Mouse (Mus musculus) cerebellum, postnatal 4 days (tissue): ENCODE measurements around the gene Prex1.

Experiments used
- DNase-seq, 2 experiments: peaks; one replicate each; pipeline ENCODE4 v3.0.0; 2022; ENCODE audit warnings: low spot score in 2 of 2, mixed read lengths in 1 of 2

Gene Prex1

DNA sequence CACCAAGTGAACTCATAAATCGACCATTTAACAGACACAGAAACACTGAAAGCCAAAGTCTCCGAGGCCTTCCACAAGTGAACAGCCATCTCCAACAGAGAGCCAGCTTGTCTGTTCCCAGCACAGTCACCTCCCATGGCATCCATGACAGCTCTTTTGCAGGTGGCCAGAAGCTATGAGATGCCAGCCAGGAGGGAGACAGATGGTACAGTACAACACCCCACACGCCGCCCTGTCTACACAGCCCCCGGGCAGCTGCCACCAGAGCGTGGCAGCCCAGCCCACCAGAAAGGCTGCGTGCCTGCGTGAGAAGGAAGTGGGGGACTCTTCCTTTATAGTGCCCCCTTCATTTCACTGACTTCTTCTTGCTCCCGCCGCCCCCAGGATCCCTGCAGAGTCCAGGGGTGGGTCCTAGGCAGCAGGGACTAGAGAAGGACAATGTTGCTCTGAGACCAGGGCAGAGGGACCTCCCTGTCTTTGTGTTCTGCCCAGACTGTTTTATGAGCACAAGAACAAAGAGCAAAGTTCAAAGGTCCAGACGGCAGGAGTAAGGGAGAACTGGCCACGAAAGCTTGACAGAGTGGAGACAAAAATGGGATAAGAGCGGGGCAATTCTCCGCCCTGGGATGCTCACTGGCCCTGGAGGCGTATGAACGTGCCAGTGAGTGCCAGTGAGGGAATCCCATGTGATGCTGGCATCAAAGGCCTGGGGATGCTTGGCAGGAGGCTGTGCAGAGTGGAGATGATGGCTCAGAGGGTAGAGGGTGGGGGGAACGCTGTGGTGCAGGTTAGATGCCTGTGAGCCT is 76.6 kb downstream of the Prex1 start:
- peak in 1 of 2 experiments; percentile 47 for DNase-seq

DNA sequence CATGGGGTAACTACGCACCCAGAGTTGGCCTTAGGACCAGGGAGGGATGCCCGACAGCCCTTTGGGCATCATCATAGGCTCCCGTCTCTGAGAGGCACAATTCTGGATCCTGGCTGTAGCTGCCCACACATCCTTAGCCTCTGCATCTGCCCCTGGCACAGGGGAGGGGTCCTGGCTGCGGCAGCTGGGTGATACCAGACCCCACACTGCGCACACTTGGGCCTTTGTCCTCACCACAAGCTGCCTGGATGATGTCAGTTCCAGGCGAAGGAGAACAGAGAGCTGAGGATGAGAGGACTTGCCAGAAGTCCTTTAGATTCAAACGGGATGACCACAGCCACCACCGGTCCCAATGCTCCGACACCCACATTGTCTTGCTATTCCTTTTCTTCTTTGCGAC is 78.1 kb downstream of the Prex1 start:
- DNase-seq: no peak

GRCm38 (mm10) chr2:166632571-166633361 is 80.9 kb downstream of the Prex1 start:
- DNase-seq: peak in 1 of 2 experiments; percentile 53

GRCm38 (mm10) chr2:166631621-166632171 is 81.9 kb downstream of the Prex1 start:
- no peak for DNase-seq

DNA sequence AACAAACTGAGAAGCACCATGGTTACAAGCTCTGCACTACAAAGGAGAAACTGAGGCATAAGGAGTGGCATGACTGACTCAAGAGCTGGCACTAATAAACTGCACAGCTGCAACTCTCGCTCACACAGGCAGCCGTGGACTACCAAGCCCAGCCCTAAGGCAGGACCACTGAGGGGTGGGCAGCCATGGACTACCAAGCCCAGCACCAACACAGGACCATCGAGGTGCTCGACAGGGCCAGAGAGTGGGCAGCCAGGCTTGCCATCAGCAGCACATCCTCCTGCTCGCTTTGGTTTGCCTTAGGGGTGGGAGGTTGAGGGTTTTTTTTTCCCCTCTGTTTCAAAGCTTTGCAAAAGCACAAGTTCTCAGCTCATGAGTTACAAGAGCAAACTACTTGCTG is 82.4 kb downstream of the Prex1 start:
- no peak for DNase-seq

GRCm38 (mm10) chr2:166629941-166630674 is 83.5 kb downstream of the Prex1 start:
- DNase-seq: no peak

GRCm38 (mm10) chr2:166627578-166627977 is 86.1 kb downstream of the Prex1 start:
- DNase-seq: no peak

GRCm38 (mm10) chr2:166625219-166625618 is 88.4 kb downstream of the Prex1 start:
- no peak for DNase-seq

DNA sequence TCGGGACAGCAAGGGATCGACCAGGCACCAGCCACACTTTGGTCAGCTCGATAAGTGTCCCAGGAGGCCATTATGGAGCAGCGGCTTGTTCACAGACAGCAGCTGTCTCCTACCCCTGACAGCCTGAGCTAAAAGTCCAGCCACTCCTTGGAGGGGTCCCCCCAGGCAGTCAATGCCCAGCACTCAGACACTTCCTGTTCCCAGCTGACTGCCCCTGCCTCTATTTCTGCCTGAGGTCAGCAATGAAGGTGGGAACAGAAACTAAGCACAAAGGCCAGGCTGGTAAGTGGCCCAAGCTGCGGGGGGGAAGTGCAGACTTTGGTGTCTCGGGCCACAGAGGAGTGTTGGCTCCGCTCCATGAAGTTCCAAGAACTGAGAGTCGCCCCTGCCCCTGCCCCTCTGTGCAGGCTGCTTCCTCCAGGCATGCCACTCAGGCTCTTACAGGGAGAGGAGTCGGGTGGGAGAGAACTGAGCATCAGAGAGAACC is 90.5 kb downstream of the Prex1 start:
- no peak for DNase-seq

GRCm38 (mm10) chr2:166622590-166622989 is 91.0 kb downstream of the Prex1 start:
- DNase-seq: no peak

DNA sequence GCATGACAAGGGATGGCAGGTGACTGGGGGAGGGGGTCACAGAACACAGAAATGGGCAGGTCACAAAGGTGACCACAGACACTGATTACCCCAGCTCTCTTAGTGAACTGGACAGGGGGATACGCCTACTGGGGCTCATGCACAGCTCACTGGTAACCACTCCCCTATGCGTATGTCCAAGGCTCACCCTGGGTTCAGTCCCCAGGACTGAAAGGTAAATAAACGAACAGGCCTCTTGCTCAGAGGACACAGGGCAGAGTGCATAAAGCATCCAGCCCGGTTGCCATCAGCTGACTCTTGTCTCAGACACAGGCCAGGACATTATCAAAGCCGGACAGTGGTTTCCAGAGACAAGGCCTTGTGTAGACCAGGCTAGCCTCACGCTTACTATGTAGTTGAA is 91.6 kb downstream of the Prex1 start:
- no peak for DNase-seq

- DNase-seq: no peak
Observed at GRCm38 (mm10) chr2:166620529-166621466, 92.8 kb downstream of the Prex1 start.

- DNase-seq: no peak
Observed at GRCm38 (mm10) chr2:166619906-166620490, 93.6 kb downstream of the Prex1 start.

GRCm38 (mm10) chr2:166619270-166619669 is 94.4 kb downstream of the Prex1 start:
- DNase-seq: no peak

DNA sequence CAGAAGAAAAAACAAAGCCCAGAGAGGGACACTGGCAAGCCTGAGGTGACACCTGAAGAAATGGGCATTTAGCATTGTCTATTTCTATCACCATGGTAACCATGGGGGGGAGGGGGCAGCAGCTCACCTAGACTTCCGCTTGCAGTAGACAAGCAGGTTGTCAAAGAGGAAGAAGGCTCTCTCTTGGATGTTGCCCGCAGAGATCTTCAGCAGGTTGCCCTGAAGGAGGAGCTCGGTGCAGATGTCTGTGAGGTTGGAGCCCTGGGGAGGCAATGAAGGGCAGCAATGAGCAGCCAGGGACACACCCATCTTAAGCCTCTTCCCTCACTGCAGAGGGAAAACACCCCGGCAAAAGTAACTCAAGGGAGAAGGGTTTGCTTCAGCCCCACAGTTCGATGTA is 95.9 kb downstream of the Prex1 start:
- no peak for DNase-seq

DNA sequence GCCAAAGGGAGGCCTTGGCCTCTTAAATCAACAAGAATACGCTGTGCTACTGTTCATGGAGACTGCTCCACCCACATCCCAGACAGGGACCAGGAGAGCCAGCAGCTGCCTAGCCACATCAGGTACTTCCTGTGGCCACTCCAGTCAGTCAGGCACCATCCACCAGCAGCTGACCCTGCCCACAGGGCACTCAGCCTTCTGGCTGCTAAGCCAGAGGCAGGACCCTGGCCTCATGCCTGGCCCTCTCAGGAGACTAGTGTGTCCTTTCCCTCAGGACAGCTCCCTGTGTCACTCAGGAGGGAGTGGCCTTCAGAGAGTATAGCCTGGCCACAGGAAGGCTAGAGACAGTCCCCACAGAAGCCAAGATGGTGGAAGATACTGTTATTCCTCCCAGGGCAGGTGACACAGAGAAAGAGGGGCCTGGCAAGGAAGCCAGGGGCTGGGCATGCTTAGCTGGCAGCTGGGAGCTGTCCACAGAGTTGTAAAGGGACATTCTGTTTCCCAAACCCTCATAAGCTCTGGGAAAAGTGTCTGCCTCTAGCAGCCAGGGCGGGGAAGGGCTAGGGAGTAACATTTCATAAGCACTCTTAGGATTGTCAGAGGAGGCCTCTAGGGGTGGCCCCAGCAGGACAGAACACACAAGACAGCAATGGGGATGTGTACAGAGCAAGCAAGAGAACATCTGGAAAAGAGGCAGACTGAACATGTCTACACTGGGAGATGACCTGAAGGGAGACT is 98.1 kb downstream of the Prex1 start:
- DNase-seq: no peak

DNA sequence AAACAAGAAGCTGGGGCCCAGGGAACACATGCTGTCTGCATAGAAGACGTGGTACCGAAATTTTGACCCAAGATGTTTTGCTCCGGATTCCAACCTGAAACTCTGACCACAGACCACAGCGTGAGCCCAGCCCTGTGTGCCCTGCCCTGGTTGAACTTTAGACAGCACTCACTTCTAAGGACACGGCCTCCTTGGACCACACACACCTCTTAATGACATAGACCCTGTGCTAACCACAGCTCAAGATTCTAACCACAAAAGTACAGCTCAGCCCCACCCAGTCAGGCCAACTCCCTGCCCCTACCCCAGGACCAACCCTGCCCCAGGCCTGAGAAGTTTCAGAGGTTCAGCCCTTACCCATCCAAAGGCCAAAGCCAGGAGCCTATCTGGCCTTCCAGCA is 103.4 kb downstream of the Prex1 start:
- no peak for DNase-seq

GRCm38 (mm10) chr2:166608509-166608908 is 105.1 kb downstream of the Prex1 start:
- DNase-seq: no peak

DNA sequence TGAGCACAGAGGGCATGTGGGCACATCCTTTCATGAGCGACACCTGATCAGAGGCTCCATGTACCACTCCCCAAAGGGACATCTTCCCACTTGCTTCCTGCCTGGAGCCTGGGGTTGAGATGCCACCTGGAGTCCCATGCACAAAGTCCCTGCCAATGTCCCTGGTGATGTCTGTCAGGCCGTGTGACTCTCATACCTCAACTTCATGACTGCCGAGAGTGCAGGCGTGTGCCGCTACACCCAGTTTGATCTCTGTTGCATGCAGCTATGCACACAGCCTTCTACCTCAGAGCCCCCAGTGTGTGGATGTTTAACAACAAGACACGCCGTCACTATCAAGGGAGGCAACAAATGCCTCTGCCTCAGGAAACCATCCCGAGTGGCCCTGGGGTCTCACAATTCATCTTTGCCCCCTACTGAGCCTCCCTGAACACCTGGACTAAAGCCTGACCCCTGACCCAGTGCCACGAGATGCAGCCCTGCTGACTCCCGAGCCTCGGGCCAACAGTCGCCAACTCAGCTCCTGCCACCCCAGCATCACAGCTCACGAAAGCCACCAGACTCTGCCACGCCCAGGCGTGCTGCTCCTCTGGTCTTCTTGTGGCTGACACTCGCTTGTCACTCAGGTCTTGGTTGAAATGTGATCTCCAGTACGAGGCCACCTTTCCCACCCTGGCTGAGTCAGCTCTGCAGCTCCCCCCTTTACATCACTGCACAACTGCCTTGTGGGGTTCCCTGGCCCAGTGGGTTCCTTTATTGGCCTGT is 107.0 kb downstream of the Prex1 start:
- DNase-seq: no peak
